Mouse (Mus musculus): Measurements from ENCODE around the gene Bicra. TPM values are rescaled to one million over a fixed set of nuclear protein-coding genes. Genes with fewer than 3 reads are reported as not detected.

Gene Bicra
- polyA plus RNA-seq, 1 experiment, result 30.6 TPM

- peaks cover 44% of the 10 kb centered on the region for H3K36me3 ChIP-seq (replicated peaks; ENCODE audit: low read length)
- no peaks in the 10 kb centered on the region for H3K27me3 ChIP-seq (replicated peaks)
- H3K9me3 ChIP-seq, result no peaks in the 10 kb centered on the region
- peak overlapping the region; percentile 38 for H3K4me3 ChIP-seq (replicated peaks)
- H3K4me1 ChIP-seq, result peaks cover 94% of the 10 kb centered on the region
- TF ChIP-seq GATA1 (IDR thresholded peaks at IDR 0.05; ENCODE audit: borderline replicate concordance, low read length), result no peak
- TF ChIP-seq FLI1 (IDR thresholded peaks at IDR 0.05; ENCODE audit: low read length), result no peak
Measured at GRCm38 (mm10) chr7:16041208-16041607, 6.5 kb downstream of the Bicra start.

GRCm38 (mm10) chr7:16039363-16039762 is 8.4 kb downstream of the Bicra start:
- Histone ChIP-seq H3K9me3 (no peaks in the 10 kb centered on the region), H3K27me3 (replicated peaks) (no peaks in the 10 kb centered on the region), H3K4me1 (peaks cover 87% of the 10 kb centered on the region), H3K36me3 (replicated peaks; ENCODE audit: low read length) (peaks cover 47% of the 10 kb centered on the region), H3K4me3 (replicated peaks) (peak overlapping the region; percentile 51)
- TF ChIP-seq FLI1 (IDR thresholded peaks at IDR 0.05; ENCODE audit: low read length) (no peak), GATA1 (IDR thresholded peaks at IDR 0.05; ENCODE audit: borderline replicate concordance, low read length) (no peak)

GRCm38 (mm10) chr7:16036972-16037371 is 10.7 kb downstream of the Bicra start:
- no peak for TF ChIP-seq GATA1 (IDR thresholded peaks at IDR 0.05; ENCODE audit: borderline replicate concordance, low read length)
- no peak for TF ChIP-seq FLI1 (IDR thresholded peaks at IDR 0.05; ENCODE audit: low read length)
- Histone ChIP-seq H3K36me3 (replicated peaks; ENCODE audit: low read length) (peaks cover 53% of the 10 kb centered on the region), H3K4me1 (peaks cover 84% of the 10 kb centered on the region), H3K4me3 (replicated peaks) (peak overlapping the region; percentile 56), H3K27me3 (replicated peaks) (no peaks in the 10 kb centered on the region), H3K9me3 (no peaks in the 10 kb centered on the region)

- Histone ChIP-seq H3K4me1 (peaks cover 78% of the 10 kb centered on the region), H3K27me3 (replicated peaks) (no peaks in the 10 kb centered on the region), H3K36me3 (replicated peaks; ENCODE audit: low read length) (peaks cover 59% of the 10 kb centered on the region), H3K9me3 (no peaks in the 10 kb centered on the region), H3K4me3 (replicated peaks) (no peak overlapping the region)
- TF ChIP-seq FLI1 (IDR thresholded peaks at IDR 0.05; ENCODE audit: low read length), result no peak
- TF ChIP-seq GATA1 (IDR thresholded peaks at IDR 0.05; ENCODE audit: borderline replicate concordance, low read length), result no peak
Measured at GRCm38 (mm10) chr7:16033580-16034461, 13.9 kb downstream of the Bicra start.

- peaks cover 78% of the 10 kb centered on the region for H3K4me1 ChIP-seq
- H3K9me3 ChIP-seq, result no peaks in the 10 kb centered on the region
- H3K4me3 ChIP-seq (replicated peaks), result no peak overlapping the region
- peaks cover 58% of the 10 kb centered on the region for H3K36me3 ChIP-seq (replicated peaks; ENCODE audit: low read length)
- no peaks in the 10 kb centered on the region for H3K27me3 ChIP-seq (replicated peaks)
- TF ChIP-seq GATA1 (IDR thresholded peaks at IDR 0.05; ENCODE audit: borderline replicate concordance, low read length) (no peak), FLI1 (IDR thresholded peaks at IDR 0.05; ENCODE audit: low read length) (no peak)
Measured at GRCm38 (mm10) chr7:16033059-16033458, 14.7 kb downstream of the Bicra start.

- H3K4me1 ChIP-seq, result peaks cover 77% of the 10 kb centered on the region
- H3K9me3 ChIP-seq, result no peaks in the 10 kb centered on the region
- peaks cover 60% of the 10 kb centered on the region for H3K36me3 ChIP-seq (replicated peaks; ENCODE audit: low read length)
- H3K27me3 ChIP-seq (replicated peaks), result no peaks in the 10 kb centered on the region
- peak overlapping the region; percentile 28 for H3K4me3 ChIP-seq (replicated peaks)
- no peak for TF ChIP-seq GATA1 (IDR thresholded peaks at IDR 0.05; ENCODE audit: borderline replicate concordance, low read length)
- no peak for TF ChIP-seq FLI1 (IDR thresholded peaks at IDR 0.05; ENCODE audit: low read length)
Measured at GRCm38 (mm10) chr7:16031072-16031471, 16.6 kb downstream of the Bicra start.

- no peak for TF ChIP-seq FLI1 (IDR thresholded peaks at IDR 0.05; ENCODE audit: low read length)
- TF ChIP-seq GATA1 (IDR thresholded peaks at IDR 0.05; ENCODE audit: borderline replicate concordance, low read length), result no peak
- H3K27me3 ChIP-seq (replicated peaks), result no peaks in the 10 kb centered on the region
- H3K36me3 ChIP-seq (replicated peaks; ENCODE audit: low read length), result peaks cover 57% of the 10 kb centered on the region
- peaks cover 73% of the 10 kb centered on the region for H3K4me1 ChIP-seq
- peak overlapping the region; percentile 57 for H3K4me3 ChIP-seq (replicated peaks)
- no peaks in the 10 kb centered on the region for H3K9me3 ChIP-seq
Measured at GRCm38 (mm10) chr7:16028102-16028927, 19.4 kb downstream of the Bicra start.

GRCm38 (mm10) chr7:16024603-16025222 is 23.0 kb downstream of the Bicra start:
- no peaks in the 10 kb centered on the region for H3K9me3 ChIP-seq
- peaks cover 32% of the 10 kb centered on the region for H3K36me3 ChIP-seq (replicated peaks; ENCODE audit: low read length)
- H3K4me3 ChIP-seq (replicated peaks), result no peak overlapping the region
- no peaks in the 10 kb centered on the region for H3K27me3 ChIP-seq (replicated peaks)
- TF ChIP-seq FLI1 (IDR thresholded peaks at IDR 0.05; ENCODE audit: low read length) (no peak), GATA1 (IDR thresholded peaks at IDR 0.05; ENCODE audit: borderline replicate concordance, low read length) (no peak)
- H3K4me1 ChIP-seq, result peaks cover 80% of the 10 kb centered on the region

GRCm38 (mm10) chr7:16019256-16020094 is 28.2 kb downstream of the Bicra start:
- Histone ChIP-seq H3K9me3 (no peaks in the 10 kb centered on the region), H3K4me3 (replicated peaks) (peak overlapping the region; percentile 76), H3K27me3 (replicated peaks) (no peaks in the 10 kb centered on the region), H3K36me3 (replicated peaks; ENCODE audit: low read length) (peaks cover 26% of the 10 kb centered on the region), H3K4me1 (peaks cover 92% of the 10 kb centered on the region)
- no peak for TF ChIP-seq GATA1 (IDR thresholded peaks at IDR 0.05; ENCODE audit: borderline replicate concordance, low read length)
- no peak for TF ChIP-seq FLI1 (IDR thresholded peaks at IDR 0.05; ENCODE audit: low read length)
